ENCODE assay signal across 13 mouse cellular contexts in the genomic region with DNA sequence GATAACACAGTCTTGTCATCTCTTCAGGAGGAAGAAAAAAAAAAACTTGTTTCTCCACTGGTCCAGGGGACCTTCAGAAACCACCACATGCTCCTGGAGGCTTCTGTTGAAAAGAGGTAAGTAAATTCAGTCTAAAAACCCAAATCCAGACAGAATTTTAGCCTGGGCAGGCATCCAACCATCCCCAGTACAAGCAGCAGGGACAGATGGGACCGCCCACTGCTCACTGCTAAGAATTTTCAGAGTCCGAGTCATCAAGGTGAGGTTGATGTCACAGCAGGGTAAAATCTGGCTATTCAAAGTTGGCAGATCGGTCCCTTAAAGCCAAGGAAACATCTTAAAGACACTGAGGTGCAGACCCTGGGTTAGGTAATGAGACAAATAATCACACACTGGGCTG. TPM values are rescaled to one million over a fixed set of nuclear protein-coding genes. Genes with fewer than 3 reads are reported as not detected.
A peak's percentile ranks its signal among the peaks of the same experiment; 100 is the strongest.
DNase-seq lines count a peak whose midpoint lies in the region; ATAC-seq and TF ChIP-seq lines count a peak whose summit lies in the region.
"Had no signal": no experiment of that assay in that cellular context is flagged by ENCODE, and none has a peak within 500 bp of the region (broad histone marks: within the 10 kb centered on the region; RNA-seq: fewer than 3 reads in every experiment).

No protein-coding gene starts in this region.

- no peak for TF ChIP-seq CTCF in intestine, postnatal 0 days (IDR thresholded peaks at IDR 0.05; ENCODE audit: low read depth)

- ATAC-seq in intestine, postnatal 0 days = no peak

- DNase-seq in cerebellum, adult 8-10 months = peak; percentile 91
- DNase-seq in frontal cortex, adult 2 months (ENCODE audit: extremely low spot score in 1 of 2, low spot score in 1 of 2) = peak; percentile 85 to 92
- DNase-seq in layer of hippocampus, postnatal 25 days (ENCODE audit: extremely low spot score in 1 of 2, low spot score in 1 of 2) = peak; percentile 52 to 71
- peak; percentile 86 to 91 for DNase-seq in right cerebral cortex, adult 2 months (ENCODE audit: low spot score in 2 of 2)
- DNase-seq in c-Kit-positive CD71-positive TER-119-positive erythroid progenitor cells, embryonic 14.5 days (ENCODE audit: low spot score) = no peak
- DNase-seq in heart, adult 8-10 months (ENCODE audit: low spot score) = no peak
- no peak for DNase-seq in lung, adult 18-20 months
- DNase-seq: kidney, postnatal 14 days; liver, embryonic 13.5 days had no signal

- H3K4me1 ChIP-seq in intestine, postnatal 0 days (replicated peaks; ENCODE audit: control insufficient read depth, insufficient read depth, low read length) = no peaks in the 10 kb centered on the region
- H3K4me1 ChIP-seq: heart, embryonic 10.5 days had no signal

- WGBS in intestine, postnatal 0 days = 62% methylated on average over 3 of the region's 3 CpGs

- no peaks in the 10 kb centered on the region for H3K27me3 ChIP-seq in intestine, postnatal 0 days (replicated peaks; ENCODE audit: control insufficient read depth, insufficient read depth, low read length)
- H3K27me3 ChIP-seq: forebrain, embryonic 12.5 days; liver, embryonic 13.5 days had no signal

- H3K9me3 ChIP-seq in intestine, postnatal 0 days (ENCODE audit: control insufficient read depth) = no peaks in the 10 kb centered on the region
- H3K9me3 ChIP-seq: forebrain, embryonic 12.5 days; heart, embryonic 10.5 days; hindbrain, embryonic 13.5 days; liver, embryonic 13.5 days had no signal

- no peak overlapping the region for H3K9ac ChIP-seq in intestine, postnatal 0 days (ENCODE audit: low read depth, low read length)
- H3K9ac ChIP-seq: forebrain, embryonic 12.5 days; hindbrain, embryonic 13.5 days; liver, embryonic 13.5 days had no signal

- H3K4me2 ChIP-seq in intestine, postnatal 0 days (replicated peaks; ENCODE audit: low read depth) = no peak overlapping the region
- H3K4me2 ChIP-seq: forebrain, embryonic 12.5 days; hindbrain, embryonic 13.5 days; liver, embryonic 13.5 days had no signal

- H3K36me3 ChIP-seq in intestine, postnatal 0 days (ENCODE audit: control insufficient read depth, insufficient read depth) = no peaks in the 10 kb centered on the region
- H3K36me3 ChIP-seq: forebrain, embryonic 12.5 days; heart, embryonic 10.5 days; hindbrain, embryonic 13.5 days; liver, embryonic 13.5 days had no signal

- no peak overlapping the region for H3K27ac ChIP-seq in intestine, postnatal 0 days (ENCODE audit: low read depth, low read length)
- H3K27ac ChIP-seq: forebrain, embryonic 12.5 days; heart, embryonic 10.5 days; hindbrain, embryonic 13.5 days; liver, embryonic 13.5 days had no signal

- no peak overlapping the region for H3K4me3 ChIP-seq in intestine, postnatal 0 days (ENCODE audit: low read depth, low read length)
- H3K4me3 ChIP-seq: forebrain, embryonic 12.5 days; heart, embryonic 10.5 days; hindbrain, embryonic 13.5 days; liver, embryonic 13.5 days had no signal

RNA-seq across cellular contexts. Expression of a gene that starts 5.1 kb away (rescaled TPM):
- polyA plus RNA-seq in frontal cortex, adult 2 months (2012; rRNA removed) = 10.2 and 10.6 TPM in 2 replicates
- total RNA-seq in layer of hippocampus, postnatal 25 days (2021) = 10 to 100 TPM; 14.5 to 16.1 TPM
- 1 to 10 TPM; 3.4 to 5.7 (median 4.7) TPM for total RNA-seq in heart, adult 8-10 months (2022)
- polyA plus RNA-seq in intestine, postnatal 0 days (2015; fragmentation: Nextera tagmentation; extraction: Ambion mirVana) = 9.3 and 9.9 TPM in 2 replicates

RNA-seq across cellular contexts. Expression of a gene that starts 13.8 kb away (rescaled TPM):
- polyA plus RNA-seq in frontal cortex, adult 2 months (2012; rRNA removed) = 115 and 125 TPM in 2 replicates
- total RNA-seq in layer of hippocampus, postnatal 25 days (2021) = 100 to 1,000 TPM; 196 TPM
- total RNA-seq in heart, adult 8-10 months (2022) = 10 to 100 TPM; 41.7 to 47.0 (median 44.6) TPM
- 38.9 and 42.7 TPM in 2 replicates for polyA plus RNA-seq in intestine, postnatal 0 days (2015; fragmentation: Nextera tagmentation; extraction: Ambion mirVana)

Comparison
In these comparisons a context has a peak if more than half of its experiments do, and no peak if none do; other contexts are left out.
1. DNase-seq: peak in cerebellum, adult 8-10 months (single experiment), frontal cortex, adult 2 months (2 of 2), layer of hippocampus, postnatal 25 days (2 of 2) and right cerebral cortex, adult 2 months (2 of 2); none in c-Kit-positive CD71-positive TER-119-positive erythroid progenitor cells, embryonic 14.5 days (single experiment), heart, adult 8-10 months (single experiment) and lung, adult 18-20 months (0 of 2).
2. RNA of a gene that starts 13.8 kb away (total RNA-seq): 196 TPM in layer of hippocampus, postnatal 25 days; 41.7 to 47.0 TPM in heart, adult 8-10 months; every median in the first group is over 4 times any median in the second.